10 mouse cellular contexts compared by ENCODE assay signal in genomic region chr19:21913005-21913670, GRCm38 (mm10).
DNase-seq lines count a peak whose midpoint lies in the region; ATAC-seq lines count a peak whose summit lies in the region.
"Had no signal": no experiment of that assay in that cellular context is flagged by ENCODE, and none has a peak within 500 bp of the region (broad histone marks: within the 10 kb centered on the region; RNA-seq: fewer than 3 reads in every experiment).

No protein-coding gene starts in this region.

- H3K9me3 ChIP-seq in embryonic facial prominence, embryonic 14.5 days (ENCODE audit: control insufficient read depth, low read length), result no peaks in the 10 kb centered on the region
- no peaks in the 10 kb centered on the region for H3K9me3 ChIP-seq in embryonic facial prominence, embryonic 10.5 days
- no peaks in the 10 kb centered on the region for H3K9me3 ChIP-seq in megakaryocyte, embryonic 14.5 days
- H3K9me3 ChIP-seq in forebrain, embryonic 11.5 days (ENCODE audit: control insufficient read depth, low read length), result no peaks in the 10 kb centered on the region
- H3K9me3 ChIP-seq in neural tube, embryonic 15.5 days (replicated peaks), result no peaks in the 10 kb centered on the region
- H3K9me3 ChIP-seq: hindbrain, embryonic 13.5 days; midbrain, embryonic 12.5 days had no signal

- no peak overlapping the region for H3K4me3 ChIP-seq in embryonic facial prominence, embryonic 14.5 days (ENCODE audit: low read depth, low read length)
- no peak overlapping the region for H3K4me3 ChIP-seq in embryonic facial prominence, embryonic 10.5 days
- peak overlapping the region; percentile 64 for H3K4me3 ChIP-seq in megakaryocyte, embryonic 14.5 days (replicated peaks)
- H3K4me3 ChIP-seq in forebrain, embryonic 11.5 days (ENCODE audit: low read depth, low read length), result no peak overlapping the region
- no peak overlapping the region for H3K4me3 ChIP-seq in neural tube, embryonic 15.5 days (replicated peaks)
- H3K4me3 ChIP-seq: hindbrain, embryonic 13.5 days; midbrain, embryonic 12.5 days had no signal

- peak; percentile 47 for DNase-seq in embryonic facial prominence, embryonic 14.5 days (ENCODE audit: low spot score)
- no peak for DNase-seq in embryonic facial prominence, embryonic 10.5 days (ENCODE audit: low spot score)
- peak; percentile 60 for DNase-seq in heart, adult 8-10 months (ENCODE audit: low spot score)
- DNase-seq in kidney, postnatal 10 days, result peak; percentile 72
- DNase-seq in forebrain, embryonic 11.5 days (ENCODE audit: low spot score), result no peak
- no peak for DNase-seq in frontal cortex, postnatal 14 days (ENCODE audit: low spot score in 2 of 2)

- no peaks in the 10 kb centered on the region for H3K27me3 ChIP-seq in embryonic facial prominence, embryonic 14.5 days (replicated peaks; ENCODE audit: control insufficient read depth, insufficient read depth, low read length)
- no peaks in the 10 kb centered on the region for H3K27me3 ChIP-seq in embryonic facial prominence, embryonic 10.5 days (replicated peaks; ENCODE audit: low read depth, poor library complexity, severe bottlenecking)
- H3K27me3 ChIP-seq in megakaryocyte, embryonic 14.5 days (replicated peaks), result no peaks in the 10 kb centered on the region
- no peaks in the 10 kb centered on the region for H3K27me3 ChIP-seq in forebrain, embryonic 11.5 days (ENCODE audit: control insufficient read depth, insufficient read depth, low read length)
- no peaks in the 10 kb centered on the region for H3K27me3 ChIP-seq in neural tube, embryonic 15.5 days (replicated peaks)
- H3K27me3 ChIP-seq: hindbrain, embryonic 13.5 days; midbrain, embryonic 12.5 days had no signal

- no peak for ATAC-seq in embryonic facial prominence, embryonic 14.5 days (ENCODE audit: low read depth)
- no peak for ATAC-seq in forebrain, embryonic 11.5 days (replicated peaks; ENCODE audit: low FRiP score)
- no peak for ATAC-seq in neural tube, embryonic 15.5 days (ENCODE audit: low FRiP score)

- no peaks in the 10 kb centered on the region for H3K36me3 ChIP-seq in embryonic facial prominence, embryonic 14.5 days (ENCODE audit: control insufficient read depth, insufficient read depth, low read length)
- no peaks in the 10 kb centered on the region for H3K36me3 ChIP-seq in embryonic facial prominence, embryonic 10.5 days (replicated peaks)
- no peaks in the 10 kb centered on the region for H3K36me3 ChIP-seq in megakaryocyte, embryonic 14.5 days (replicated peaks; ENCODE audit: low read length)
- no peaks in the 10 kb centered on the region for H3K36me3 ChIP-seq in forebrain, embryonic 11.5 days (ENCODE audit: control insufficient read depth, insufficient read depth, low read length)
- H3K36me3 ChIP-seq in neural tube, embryonic 15.5 days, result no peaks in the 10 kb centered on the region
- H3K36me3 ChIP-seq: hindbrain, embryonic 13.5 days; midbrain, embryonic 12.5 days had no signal

- no peak overlapping the region for H3K4me2 ChIP-seq in embryonic facial prominence, embryonic 14.5 days (ENCODE audit: low read depth, low read length)
- H3K4me2 ChIP-seq in forebrain, embryonic 11.5 days (ENCODE audit: low read depth, low read length, severe bottlenecking), result no peak overlapping the region
- no peak overlapping the region for H3K4me2 ChIP-seq in neural tube, embryonic 15.5 days
- H3K4me2 ChIP-seq: hindbrain, embryonic 13.5 days; midbrain, embryonic 12.5 days had no signal

- peaks cover 11% of the 10 kb centered on the region for H3K4me1 ChIP-seq in embryonic facial prominence, embryonic 14.5 days (ENCODE audit: control insufficient read depth, insufficient read depth, low read length)
- H3K4me1 ChIP-seq in embryonic facial prominence, embryonic 10.5 days, result peaks cover 21% of the 10 kb centered on the region
- H3K4me1 ChIP-seq in megakaryocyte, embryonic 14.5 days, result peaks cover 35% of the 10 kb centered on the region
- no peaks in the 10 kb centered on the region for H3K4me1 ChIP-seq in forebrain, embryonic 11.5 days (replicated peaks; ENCODE audit: control insufficient read depth, insufficient read depth, low read length)
- H3K4me1 ChIP-seq in neural tube, embryonic 15.5 days, result peaks cover 9% of the 10 kb centered on the region; the same call in 1 of the 2 replicates

- no peak overlapping the region for H3K9ac ChIP-seq in embryonic facial prominence, embryonic 14.5 days (ENCODE audit: low read depth, low read length)
- no peak overlapping the region for H3K9ac ChIP-seq in forebrain, embryonic 11.5 days (ENCODE audit: low read length)
- H3K9ac ChIP-seq in neural tube, embryonic 15.5 days (replicated peaks), result no peak overlapping the region
- H3K9ac ChIP-seq: hindbrain, embryonic 13.5 days; midbrain, embryonic 12.5 days had no signal

- 63% methylated on average over 8 of the region's 8 CpGs for WGBS in embryonic facial prominence, embryonic 14.5 days
- 89% methylated on average over 8 of the region's 8 CpGs for WGBS in embryonic facial prominence, embryonic 10.5 days
- 91% methylated on average over 8 of the region's 8 CpGs for WGBS in forebrain, embryonic 11.5 days
- 85% methylated on average over 8 of the region's 8 CpGs for WGBS in neural tube, embryonic 15.5 days

- H3K27ac ChIP-seq in embryonic facial prominence, embryonic 14.5 days (replicated peaks; ENCODE audit: low read depth, low read length), result peak overlapping the region; percentile 52; the same call in 1 of the 2 replicates
- H3K27ac ChIP-seq in embryonic facial prominence, embryonic 10.5 days (replicated peaks), result no peak overlapping the region
- no peak overlapping the region for H3K27ac ChIP-seq in forebrain, embryonic 11.5 days (ENCODE audit: low read depth, low read length)
- no peak overlapping the region for H3K27ac ChIP-seq in neural tube, embryonic 15.5 days (replicated peaks)
- H3K27ac ChIP-seq: hindbrain, embryonic 13.5 days; midbrain, embryonic 12.5 days had no signal

Comparison
In these comparisons a context has a peak if more than half of its experiments do, and no peak if none do; other contexts are left out.
1. DNase-seq: peak in embryonic facial prominence, embryonic 14.5 days (single experiment), heart, adult 8-10 months (single experiment) and kidney, postnatal 10 days (single experiment); none in embryonic facial prominence, embryonic 10.5 days (single experiment), forebrain, embryonic 11.5 days (single experiment) and frontal cortex, postnatal 14 days (0 of 2).